In genomic region chr8:119666219-119666951, GRCm38 (mm10) we compare ENCODE assay signal across 9 mouse cellular contexts. TPM values are rescaled to one million over a fixed set of nuclear protein-coding genes. Genes with fewer than 3 reads are reported as not detected.
DNase-seq lines count a peak whose midpoint lies in the region; ATAC-seq lines count a peak whose summit lies in the region.
"Had no signal": no experiment of that assay in that cellular context is flagged by ENCODE, and none has a peak within 500 bp of the region (broad histone marks: within the 10 kb centered on the region; RNA-seq: fewer than 3 reads in every experiment).

Gene Wfdc1 (plus strand): TSS chr8:119666365.

- H3K9me3 ChIP-seq in heart, embryonic 12.5 days (replicated peaks) = no peaks in the 10 kb centered on the region
- no peaks in the 10 kb centered on the region for H3K9me3 ChIP-seq in lung, embryonic 16.5 days (ENCODE audit: control insufficient read depth, low read length)
- H3K9me3 ChIP-seq: limb, embryonic 12.5 days had no signal

- 17% methylated on average over 14 of the region's 14 CpGs for WGBS in heart, embryonic 12.5 days
- 16% methylated on average over 14 of the region's 14 CpGs for WGBS in lung, embryonic 16.5 days

- H3K4me3 ChIP-seq in heart, embryonic 12.5 days = no peak within 1 kb of the TSS
- peak within 1 kb of the TSS; percentile 7; the same call in 1 of the 2 replicates for H3K4me3 ChIP-seq in lung, embryonic 16.5 days (ENCODE audit: low read length)
- H3K4me3 ChIP-seq: limb, embryonic 12.5 days had no signal

- peak; percentile 47 for DNase-seq in adrenal gland, adult 2 months
- DNase-seq in adrenal gland, adult 18-20 months (ENCODE audit: low spot score in 2 of 2) = no peak
- DNase-seq in adrenal gland, adult 8-10 months = no peak
- DNase-seq in cerebellum, postnatal 10 days = no peak
- no peak for DNase-seq in adipocyte (ENCODE audit: low spot score)
- DNase-seq in layer of hippocampus, postnatal 10 days (ENCODE audit: low spot score in 2 of 2) = no peak

- no peaks in the 10 kb centered on the region for H3K36me3 ChIP-seq in heart, embryonic 12.5 days
- no peaks in the 10 kb centered on the region for H3K36me3 ChIP-seq in lung, embryonic 16.5 days (ENCODE audit: control insufficient read depth, insufficient read depth, low read length)
- H3K36me3 ChIP-seq: limb, embryonic 12.5 days had no signal

- peaks cover 50% of the 10 kb centered on the region for H3K4me1 ChIP-seq in heart, embryonic 12.5 days (replicated peaks)
- H3K4me1 ChIP-seq in lung, embryonic 16.5 days (replicated peaks; ENCODE audit: control insufficient read depth, insufficient read depth, low read length) = peaks cover 24% of the 10 kb centered on the region

- 0 out of 2 replicates have a peak, but pooled peaks cover 10% of the 10 kb centered on the region for H3K27me3 ChIP-seq in heart, embryonic 12.5 days (replicated peaks)
- H3K27me3 ChIP-seq in lung, embryonic 16.5 days (ENCODE audit: control insufficient read depth, insufficient read depth, low read depth, low read length) = no peaks in the 10 kb centered on the region

- ATAC-seq in heart, embryonic 12.5 days (ENCODE audit: insufficient number of reproducible peaks, low FRiP score) = no peak
- ATAC-seq in lung, embryonic 16.5 days (ENCODE audit: low read depth) = no peak

- H3K9ac ChIP-seq in heart, embryonic 12.5 days = peak within 1 kb of the TSS; percentile 26
- H3K9ac ChIP-seq in lung, embryonic 16.5 days (ENCODE audit: low read length) = peak within 1 kb of the TSS; percentile 25
- H3K9ac ChIP-seq: limb, embryonic 12.5 days had no signal

- H3K27ac ChIP-seq in heart, embryonic 12.5 days (ENCODE audit: poor library complexity, severe bottlenecking) = no peak within 1 kb of the TSS
- H3K27ac ChIP-seq in lung, embryonic 16.5 days (ENCODE audit: low read length) = no peak within 1 kb of the TSS
- H3K27ac ChIP-seq: limb, embryonic 12.5 days had no signal

- peak within 1 kb of the TSS; percentile 43 for H3K4me2 ChIP-seq in heart, embryonic 12.5 days
- peak within 1 kb of the TSS; percentile 6 for H3K4me2 ChIP-seq in lung, embryonic 16.5 days (ENCODE audit: low read depth, low read length)
- H3K4me2 ChIP-seq: limb, embryonic 12.5 days had no signal

RNA-seq across cellular contexts. Expression of gene Wfdc1, which starts in this region (rescaled TPM):
- total RNA-seq in adrenal gland, adult 2 months (2021) = 10 to 100 TPM; 17.0 to 21.0 TPM
- 41.3 and 51.7 TPM in 2 replicates for polyA plus RNA-seq in adrenal gland, adult 2 months (2012; rRNA removed)
- 10 to 100 TPM in 1 of 2 experiments, 1 to 10 TPM in 1; 8.9 to 12.2 TPM for total RNA-seq in adrenal gland, adult 18-20 months (2021)
- total RNA-seq in adrenal gland, adult 8-10 months (2022) = 10 to 100 TPM in 3 of 4 experiments, 1 to 10 TPM in 1; 9.0 to 14.0 (median 12.8) TPM
- 3.1 and 3.5 TPM in 2 replicates for polyA plus RNA-seq in heart, embryonic 12.5 days (2016; fragmentation: Nextera tagmentation; extraction: Ambion mirVana)
- 10.8 and 13.0 TPM in 2 replicates for polyA plus RNA-seq in lung, embryonic 16.5 days (2015; fragmentation: Nextera tagmentation; extraction: Ambion mirVana)
- 1 to 10 TPM; 5.1 to 5.2 TPM for total RNA-seq in layer of hippocampus, postnatal 10 days (2021)
- polyA plus RNA-seq: limb, embryonic 12.5 days had no signal
